Mouse (Mus musculus) MEL-GATA-1-ER (cell line): ENCODE data around the gene Ybx1.

Source experiments
- DNase-seq: peaks from one replicate; pipeline ENCODE4 v3.0.0-alpha.2; 2012; ENCODE audit warnings: low read depth; ENCODE audit errors: extremely low read depth

Gene Ybx1

DNA sequence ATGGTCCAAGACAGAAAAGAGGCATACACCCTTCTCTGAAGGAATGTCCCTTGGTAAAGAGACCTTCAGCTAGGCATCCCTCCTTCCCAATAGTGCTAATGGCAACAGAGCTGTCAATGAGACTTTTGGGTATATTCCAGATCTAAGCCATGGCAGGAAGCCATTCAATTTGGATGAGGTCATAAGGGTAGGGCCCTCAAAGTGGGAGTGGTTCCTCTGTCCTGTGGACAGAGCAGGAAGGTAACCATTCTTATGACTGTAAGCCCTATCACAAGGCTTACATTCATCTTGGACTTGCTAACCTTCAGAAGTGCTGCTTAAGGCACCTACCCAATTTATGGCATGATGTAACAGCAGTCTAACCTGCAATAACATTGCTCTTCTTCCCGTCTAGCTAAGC lies 19.8 kb downstream of the Ybx1 start:
- DNase-seq, result no peak

DNA sequence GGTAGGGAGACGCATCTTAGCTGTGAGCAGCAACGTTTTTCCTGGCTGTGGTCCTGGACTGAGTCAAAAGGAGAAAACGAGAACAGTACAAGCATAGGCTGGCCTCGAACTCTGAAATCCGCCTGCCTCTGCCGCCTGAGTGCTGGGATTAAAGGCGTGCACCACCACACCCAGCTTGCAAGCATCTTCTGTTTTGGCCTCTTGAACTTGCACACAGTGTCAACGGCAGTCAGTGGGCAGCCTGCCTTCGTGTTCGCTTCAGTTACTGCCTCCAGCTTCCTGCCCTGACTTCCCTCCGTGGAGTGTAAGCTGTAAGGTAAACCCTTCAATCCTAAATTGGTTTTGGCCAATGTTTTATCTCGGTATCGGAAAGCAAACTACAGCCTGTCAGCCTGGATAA lies 27.8 kb downstream of the Ybx1 start:
- DNase-seq, result no peak

DNA sequence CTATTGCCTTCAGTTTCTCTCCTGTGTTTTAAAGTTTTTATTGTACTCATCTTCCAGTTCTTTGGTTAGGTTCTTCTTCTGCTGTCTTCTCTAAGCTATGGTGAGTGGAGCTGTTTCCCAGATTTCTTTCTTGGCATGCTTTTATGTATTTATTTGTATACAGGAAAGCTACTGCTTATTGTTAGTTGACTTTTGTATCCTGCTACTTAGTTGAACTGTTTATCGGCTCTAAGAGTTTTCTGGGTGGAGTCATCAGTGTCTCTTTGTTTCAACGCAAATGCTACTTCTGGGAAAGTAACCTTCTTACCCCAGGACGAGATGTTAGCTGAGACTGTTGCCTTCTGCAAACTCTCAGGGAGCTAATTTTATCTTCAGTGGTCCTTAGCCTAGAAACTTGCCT lies 30.9 kb downstream of the Ybx1 start:
- no peak for DNase-seq

DNA sequence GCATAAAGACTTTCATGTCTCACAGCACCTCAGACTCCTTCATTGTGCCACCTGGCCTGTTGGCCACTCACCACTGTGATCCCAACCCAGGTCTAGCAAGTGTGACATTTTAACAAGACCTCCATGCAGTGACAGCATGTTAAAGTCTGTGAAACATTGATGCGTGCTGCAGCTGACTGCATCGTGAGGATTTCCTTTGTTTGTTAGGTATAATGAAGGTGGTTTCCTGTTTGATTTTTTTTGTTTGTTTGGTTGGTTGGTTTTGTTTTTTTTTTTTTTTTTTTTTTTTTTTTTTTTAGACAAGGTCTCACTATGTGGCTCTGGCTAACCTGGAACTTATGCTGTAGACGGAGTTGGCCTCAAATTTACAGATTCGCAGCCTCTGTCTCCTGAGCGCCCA lies 31.9 kb downstream of the Ybx1 start:
- DNase-seq, result no peak

DNA sequence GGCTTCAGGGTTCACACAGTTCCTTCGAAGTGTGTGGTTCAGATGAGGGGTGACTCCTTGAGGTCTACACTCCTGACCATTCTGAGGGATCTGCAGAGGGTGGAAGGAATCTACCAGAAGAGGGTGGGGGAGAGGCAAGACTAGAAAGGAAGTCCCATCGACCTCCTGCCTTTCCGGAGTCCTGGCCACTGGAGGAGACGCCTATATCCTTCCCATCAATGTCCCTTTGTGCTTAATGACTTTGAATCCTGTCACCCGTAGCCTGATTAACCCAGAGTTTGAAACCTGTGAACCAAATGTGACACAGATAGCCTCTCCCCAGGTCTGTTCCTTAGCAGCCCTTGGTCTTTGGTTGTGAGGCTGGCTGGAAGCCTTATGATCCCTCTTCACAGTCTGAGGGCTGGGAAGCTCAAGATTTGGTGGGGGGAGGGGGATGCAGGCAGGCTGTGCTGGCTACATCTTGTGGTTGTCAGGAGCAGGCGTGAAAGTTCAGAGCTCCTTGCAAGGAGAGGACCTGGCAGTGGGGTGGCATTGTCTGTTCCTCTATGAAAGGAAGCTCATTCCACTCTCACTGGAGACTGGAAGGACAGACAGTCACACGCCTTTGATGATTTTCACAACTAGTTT lies 33.2 kb downstream of the Ybx1 start:
- DNase-seq, result no peak

DNA sequence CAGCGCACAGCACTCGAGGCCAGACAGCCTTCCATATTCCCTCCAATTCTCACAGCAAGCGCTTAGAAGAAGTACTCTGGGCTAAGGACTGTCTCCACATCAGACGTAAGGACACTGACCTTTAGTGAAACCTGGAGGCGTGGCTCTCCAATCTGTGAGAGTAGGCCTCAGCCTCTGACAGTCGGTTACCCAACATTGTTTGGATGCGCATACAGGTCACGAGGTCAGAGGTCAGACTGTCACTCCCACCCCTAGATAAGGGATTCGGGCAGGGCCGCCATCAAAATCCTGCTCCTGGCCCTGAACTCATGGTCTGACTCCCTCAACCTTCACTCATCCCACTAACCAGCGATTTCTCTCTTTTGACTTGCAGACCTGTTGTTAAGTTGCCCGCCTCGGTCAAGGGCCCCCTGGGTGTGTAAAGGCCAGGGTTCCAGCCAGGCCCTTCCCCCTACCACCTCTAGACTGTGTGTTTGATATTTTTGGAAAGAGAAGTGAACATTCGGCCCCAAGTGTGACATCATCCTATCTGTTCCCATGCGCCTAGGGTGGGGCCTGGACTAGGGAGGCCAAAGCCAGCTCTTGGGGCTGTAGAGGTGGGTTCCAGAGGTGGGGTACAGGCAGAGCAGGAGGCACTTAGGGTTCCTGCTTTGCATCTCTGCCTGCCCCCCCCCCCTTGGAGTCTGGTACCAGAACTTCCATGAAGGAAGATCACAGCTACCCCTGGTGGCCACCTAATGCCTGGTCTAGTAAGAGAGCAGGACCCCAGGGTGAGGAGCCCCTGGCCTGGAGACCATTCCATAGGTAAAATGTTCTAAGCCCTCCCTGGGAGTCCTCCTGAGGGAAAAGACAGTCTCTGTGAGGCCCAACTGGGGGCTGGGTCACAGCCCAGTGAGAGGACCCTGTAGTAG lies 34.8 kb downstream of the Ybx1 start:
- no peak for DNase-seq

DNA sequence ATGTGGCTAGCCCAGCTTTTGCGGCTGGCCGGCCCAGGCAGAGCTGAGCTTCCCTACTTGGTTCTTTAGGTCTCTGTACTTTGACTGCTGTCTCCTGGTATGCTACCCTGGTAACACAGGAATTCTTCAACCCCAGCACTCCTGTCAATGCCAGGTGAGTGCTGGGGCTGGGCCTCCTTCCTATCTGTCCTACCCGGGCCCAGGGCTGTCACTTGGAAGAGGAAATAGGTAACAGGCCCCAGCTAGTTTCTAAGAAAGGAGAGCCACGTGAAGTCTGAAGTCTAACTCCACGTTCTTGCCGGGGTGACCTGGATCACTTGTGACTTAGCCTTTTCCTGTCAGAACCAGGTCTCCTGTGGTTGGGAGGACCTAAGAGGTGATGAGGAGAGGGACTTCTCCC lies 37.3 kb downstream of the Ybx1 start:
- DNase-seq, result no peak

DNA sequence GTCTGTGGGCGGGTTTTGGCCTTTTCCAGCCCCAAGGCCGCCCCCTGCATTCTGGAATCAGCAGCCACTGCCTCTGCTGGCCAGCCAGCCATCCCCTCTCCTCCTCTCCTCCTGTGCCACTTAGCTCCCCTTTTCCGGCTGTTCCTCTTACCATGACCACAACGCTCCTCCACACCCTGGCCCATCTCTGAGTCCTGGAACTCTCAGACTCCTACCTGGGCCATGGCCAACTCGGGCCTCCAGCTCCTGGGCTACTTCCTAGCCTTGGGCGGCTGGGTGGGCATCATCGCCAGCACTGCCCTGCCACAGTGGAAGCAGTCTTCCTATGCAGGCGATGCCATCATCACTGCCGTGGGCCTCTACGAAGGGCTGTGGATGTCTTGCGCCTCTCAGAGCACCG lies 39.1 kb downstream of the Ybx1 start, which contains the start of gene Cldn19:
Gene Cldn19 (plus strand): TSS at position 64 of the 400 bp plus-strand sequence.
- no peak for DNase-seq

DNA sequence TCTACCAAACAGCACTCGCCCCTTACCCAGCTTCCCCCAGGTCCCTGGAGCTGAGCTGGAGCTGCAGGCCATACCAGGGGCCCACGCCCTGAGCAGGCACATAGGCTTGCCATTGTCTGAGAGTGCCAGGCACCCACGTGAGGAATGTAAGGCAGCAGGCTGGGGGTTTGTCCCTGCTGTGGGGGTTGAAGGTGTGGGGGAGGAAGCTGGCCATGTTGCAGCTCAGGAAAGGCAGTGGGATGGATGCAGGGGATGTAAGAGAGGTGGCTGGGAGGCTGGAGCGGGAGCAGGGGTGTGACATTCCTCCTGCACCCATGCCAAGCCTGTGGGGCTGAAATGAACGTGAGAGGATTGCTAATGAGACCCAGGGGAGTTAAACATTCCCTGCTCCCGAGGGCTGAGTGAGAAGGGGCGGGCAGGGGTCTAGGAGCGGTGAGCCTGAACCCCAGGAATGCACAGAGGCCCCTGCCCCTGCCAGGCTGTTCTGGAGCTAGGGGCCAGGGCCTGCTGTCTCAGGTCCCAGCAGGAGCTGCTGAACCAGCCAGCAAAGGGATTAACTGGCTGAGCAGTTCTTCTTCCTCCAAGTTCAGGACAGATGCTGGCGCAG lies 40.3 kb downstream of the Ybx1 start:
- DNase-seq, result no peak

DNA sequence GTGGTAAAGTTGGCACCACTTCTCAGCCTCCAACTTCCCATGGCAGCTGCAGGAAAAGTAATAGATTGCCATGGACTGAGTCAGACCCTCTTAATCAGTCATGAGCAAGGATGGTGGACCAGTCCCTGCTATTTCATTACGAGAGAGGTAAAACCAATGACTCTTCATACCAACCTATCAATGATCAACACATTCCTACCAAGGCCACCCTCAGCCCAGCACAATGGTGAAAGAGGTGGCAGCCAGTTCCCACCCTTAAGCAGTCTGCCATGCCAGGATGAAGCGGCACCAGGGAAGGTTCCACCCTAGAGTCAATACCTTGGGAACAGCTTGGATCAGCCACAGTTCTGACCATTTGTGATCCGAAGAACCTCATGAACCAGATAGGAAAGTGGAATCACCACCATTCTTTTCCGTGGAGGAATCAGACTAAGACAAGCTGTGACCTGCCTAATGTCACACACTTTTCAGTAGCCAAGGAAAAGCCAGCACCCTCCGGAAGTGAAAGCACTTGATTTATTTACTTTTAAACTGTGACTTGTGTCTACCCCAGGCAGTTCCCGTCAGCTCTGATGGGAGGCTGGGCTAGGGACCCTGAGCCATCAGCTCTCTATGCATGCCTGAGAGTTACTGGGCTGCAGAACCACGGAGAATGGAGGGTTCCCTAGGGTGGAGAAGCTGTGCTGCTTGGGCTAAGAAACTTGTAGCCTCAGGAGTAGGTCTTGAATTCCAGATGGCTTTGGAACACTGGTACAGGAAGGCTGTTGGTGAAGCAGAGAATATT lies 42.2 kb downstream of the Ybx1 start:
- DNase-seq, result no peak

DNA sequence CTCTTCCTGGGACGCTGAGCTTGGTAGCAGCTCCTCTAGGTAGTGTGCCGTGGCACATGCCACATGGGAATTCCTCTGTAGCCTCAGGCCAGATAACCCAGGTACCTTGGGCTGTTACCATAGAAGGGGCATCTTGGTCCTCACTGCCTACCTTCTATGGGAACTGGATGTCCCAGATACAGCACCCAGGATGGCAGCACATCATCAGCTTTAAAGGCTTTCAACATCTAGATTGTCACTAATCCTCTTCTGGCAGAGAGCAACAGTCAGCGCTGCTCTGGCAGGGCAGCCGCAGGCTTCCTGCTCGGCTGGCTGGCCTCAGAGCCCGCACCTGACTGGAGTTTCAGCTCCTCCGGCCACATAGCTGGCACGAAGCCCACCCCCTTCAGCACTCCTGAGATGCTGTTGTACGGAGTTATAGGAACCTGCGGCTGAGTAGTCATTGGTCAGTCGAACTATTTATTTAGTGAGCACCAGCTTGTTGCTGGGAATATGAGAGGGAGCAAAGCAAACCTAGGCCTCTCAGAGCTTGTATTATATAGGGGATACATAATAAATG lies 45.9 kb downstream of the Ybx1 start:
- DNase-seq, result no peak

DNA sequence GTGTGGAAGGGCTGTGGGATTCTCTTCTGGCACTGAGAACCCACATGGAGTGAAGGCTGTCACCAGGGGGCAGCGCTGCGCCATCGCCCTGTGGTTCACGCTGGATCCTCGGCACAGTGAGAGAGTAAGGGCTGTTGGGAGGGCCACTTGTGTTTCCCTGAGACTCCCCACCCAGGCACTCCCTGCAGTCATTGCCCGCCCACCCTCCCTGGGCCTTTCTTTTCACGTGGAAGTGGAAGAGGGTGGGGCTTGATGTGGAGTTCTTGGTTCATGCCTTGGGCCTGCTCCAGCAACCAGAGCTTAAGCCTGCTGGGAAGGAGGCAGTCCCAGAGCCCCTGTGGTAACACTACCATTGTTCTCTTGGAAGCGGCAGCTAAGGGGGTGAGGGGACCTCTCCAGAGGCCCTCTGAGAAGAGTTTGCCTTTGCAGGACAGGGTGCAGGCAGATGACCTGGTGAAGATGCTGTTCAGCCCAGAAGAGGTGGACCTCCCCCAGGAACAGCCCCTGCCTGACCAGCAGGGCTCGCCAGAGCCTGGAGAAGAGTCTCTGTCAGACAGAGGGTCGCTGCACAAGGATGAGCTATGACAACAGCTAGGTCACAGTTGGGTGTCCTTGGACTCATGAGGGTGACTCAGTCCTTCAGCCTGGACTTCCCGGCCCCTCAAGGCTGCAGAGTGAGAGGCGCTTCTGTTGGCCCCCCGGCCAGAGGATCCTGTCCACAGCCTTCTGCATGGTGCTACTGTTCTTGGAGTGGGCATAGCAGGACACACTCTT lies 46.8 kb downstream of the Ybx1 start:
- DNase-seq, result no peak

DNA sequence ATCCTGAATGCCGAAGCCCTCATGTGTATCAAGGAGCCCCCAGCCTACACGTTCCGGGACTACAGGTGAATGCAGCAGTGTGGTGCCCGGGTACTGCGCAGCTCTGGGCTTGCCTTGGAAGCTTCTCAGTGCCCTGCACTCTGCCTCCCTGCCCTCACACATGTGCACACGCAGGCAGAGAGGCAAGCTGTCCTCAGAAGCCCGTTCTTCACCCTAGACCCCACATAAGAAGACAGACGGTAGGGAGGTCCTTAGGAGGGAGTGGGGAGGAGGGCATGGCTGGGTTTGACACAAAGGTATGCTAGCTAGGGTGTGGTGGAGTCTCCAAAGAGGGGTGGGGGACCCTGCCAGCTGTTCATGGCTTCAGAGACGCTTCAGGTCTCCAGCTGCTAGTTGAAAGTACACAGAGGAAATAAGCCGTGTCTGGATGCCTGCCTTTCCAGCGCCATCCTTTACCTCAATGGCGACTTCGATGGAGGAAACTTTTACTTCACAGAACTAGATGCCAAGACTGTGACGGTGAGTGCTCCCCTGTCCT lies 47.6 kb downstream of the Ybx1 start:
- no peak for DNase-seq

DNA sequence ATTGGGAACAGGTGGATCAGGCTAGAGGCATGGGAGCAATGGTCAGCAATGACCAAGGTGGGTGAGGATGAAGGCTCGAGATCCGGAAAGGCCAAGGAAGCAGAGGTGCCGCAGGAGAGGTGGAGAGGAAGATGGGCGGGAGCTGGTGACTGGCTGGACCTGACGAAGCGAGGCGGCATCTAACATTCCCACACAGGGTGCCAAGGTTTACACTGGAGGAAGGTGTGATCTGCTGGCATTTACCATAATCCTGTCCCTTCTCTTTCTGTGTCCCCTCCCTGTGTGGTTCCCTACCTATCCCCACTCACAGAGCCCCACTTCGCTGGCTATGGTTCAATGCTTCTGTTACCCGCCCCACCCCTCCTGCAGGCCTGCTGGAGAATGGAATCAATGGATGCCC lies 48.4 kb downstream of the Ybx1 start:
- no peak for DNase-seq

DNA sequence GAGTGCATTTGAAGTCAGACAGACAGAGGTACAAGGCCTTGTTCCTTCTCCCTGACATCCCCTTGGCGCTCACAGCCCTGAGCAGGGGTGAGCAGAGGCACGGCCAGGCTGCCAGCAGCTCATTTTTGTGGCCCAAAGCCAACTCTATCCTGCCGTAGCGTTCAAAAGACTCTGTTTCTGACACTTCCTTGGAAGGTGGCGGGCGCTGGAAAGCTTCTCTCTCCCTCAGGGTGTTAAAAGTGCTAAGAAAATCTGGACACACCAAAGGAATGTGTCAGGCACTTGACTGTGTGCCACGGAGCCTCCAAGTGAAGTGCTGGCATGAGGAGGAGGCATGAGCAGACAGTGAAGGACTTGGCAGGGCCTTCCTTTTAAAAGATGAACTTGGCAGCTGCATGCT lies 48.8 kb downstream of the Ybx1 start:
- DNase-seq, result no peak

DNA sequence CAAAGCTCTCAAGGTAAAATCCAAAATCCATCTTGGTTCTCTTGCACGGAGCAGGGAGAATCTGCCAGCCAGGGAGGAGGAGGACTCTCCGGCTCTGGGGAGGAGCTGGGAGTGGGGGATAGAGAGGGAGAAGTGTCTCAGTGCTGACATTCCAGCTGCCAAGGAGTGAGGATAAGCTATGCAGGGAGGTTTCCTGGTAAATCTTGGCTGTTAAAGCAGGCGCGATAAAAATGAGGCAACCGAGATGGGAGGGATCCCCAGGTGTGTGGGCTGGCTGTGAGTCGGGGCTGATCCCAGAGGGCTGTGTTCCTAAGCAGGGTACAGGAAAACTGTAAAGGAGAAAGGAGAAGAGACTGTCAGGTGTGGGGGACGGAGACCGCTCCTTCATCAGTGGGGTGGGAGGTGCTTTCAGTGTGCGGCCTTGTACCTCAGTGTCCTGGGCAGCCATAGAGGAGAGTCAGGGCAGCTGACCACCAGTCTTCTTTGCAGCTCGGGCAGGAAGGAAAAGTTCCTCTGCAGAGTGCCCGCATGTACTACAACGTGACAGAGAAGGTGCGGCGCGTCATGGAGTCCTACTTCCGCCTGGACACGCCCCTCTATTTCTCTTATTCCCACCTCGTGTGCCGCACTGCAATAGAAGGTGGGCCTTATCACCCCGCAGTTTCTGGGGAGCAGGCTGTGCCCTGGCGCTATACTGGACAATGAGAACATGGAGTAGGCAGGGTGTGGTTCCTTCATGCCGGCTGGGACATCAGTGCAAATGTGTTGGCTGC lies 49.8 kb downstream of the Ybx1 start:
- no peak for DNase-seq

DNA sequence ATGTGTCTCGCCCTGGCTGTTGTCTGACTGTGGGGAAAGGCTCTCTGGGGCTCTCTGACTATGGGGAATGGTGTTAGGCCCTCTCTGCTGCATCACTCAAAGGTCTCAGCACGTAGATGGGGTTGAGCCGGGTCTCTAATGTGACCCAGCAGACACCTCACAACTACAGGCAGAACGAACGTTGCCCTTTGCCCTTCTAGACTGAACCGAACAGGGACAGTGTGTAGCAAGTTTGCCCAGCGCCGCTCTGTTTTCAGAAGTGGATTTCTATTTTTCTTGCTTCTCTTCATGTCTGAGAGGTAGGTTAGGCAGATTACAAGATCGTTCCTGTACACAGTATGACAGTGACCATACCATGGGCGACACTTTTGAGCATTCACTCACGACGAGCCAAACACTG lies 51.8 kb downstream of the Ybx1 start:
- DNase-seq, result no peak

DNA sequence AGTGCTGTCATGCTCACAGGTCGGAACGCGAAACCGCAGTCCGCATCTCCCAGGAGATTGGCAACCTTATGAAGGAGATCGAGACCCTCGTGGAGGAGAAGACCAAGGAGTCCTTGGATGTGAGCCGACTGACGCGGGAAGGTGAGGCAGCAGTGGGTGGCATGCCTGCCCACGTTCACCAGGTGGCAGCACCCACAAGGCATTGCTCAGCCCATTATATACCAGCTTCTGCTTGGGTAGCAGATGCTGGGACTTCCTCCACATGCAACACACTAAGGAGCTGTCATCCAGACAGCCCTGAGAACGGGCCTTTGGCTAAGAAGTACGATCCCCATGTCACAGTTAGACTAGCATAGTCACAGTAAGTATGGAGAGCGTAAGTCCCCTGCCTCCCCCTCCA lies 52.7 kb downstream of the Ybx1 start:
- no peak for DNase-seq

DNA sequence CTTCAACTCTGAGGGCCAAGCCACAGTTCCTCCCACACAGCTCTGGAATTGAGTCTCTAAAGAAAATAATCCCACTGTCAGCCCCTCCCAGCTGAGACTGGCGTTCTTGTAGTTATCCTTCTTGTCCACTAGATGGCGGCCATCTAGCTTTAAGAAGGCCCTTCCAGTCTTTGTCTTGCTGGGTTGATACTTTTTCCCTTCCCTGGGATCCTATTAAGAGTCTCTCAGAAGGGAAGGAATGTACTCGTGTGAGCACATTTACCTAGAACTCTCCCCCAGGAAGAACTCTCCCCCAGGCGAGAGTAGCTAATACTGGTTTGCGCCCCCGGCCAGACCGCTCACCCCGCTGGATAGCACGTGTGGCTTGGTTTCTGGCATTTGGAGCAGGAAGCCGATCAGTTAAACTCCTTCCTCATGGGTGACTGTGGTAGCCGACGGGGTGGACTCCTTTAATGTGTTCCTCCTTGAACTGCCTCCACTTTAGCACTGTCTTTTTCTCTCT lies 55.2 kb downstream of the Ybx1 start:
- peak; percentile 71 for DNase-seq
